Mouse (Mus musculus) spleen, adult 18-20 months (tissue): ENCODE measurements around the gene Myo1d.
"Not testable (repeated sequence)": the region's sequence is repeated elsewhere in the genome, so short reads cannot be mapped to it uniquely, and the experiment has no call there.

Source experiments
- DNase-seq, 2 experiments: peaks; one replicate each; pipeline ENCODE4 v3.0.0; 2022; ENCODE audit warnings: mixed read lengths in 2 of 2

The Myo1d gene

GRCm38 (mm10) chr11:80477341-80478199, 302.3 kb downstream of the Myo1d start:
- DNase-seq, result peak in 1 of 2 experiments; percentile 19

DNA sequence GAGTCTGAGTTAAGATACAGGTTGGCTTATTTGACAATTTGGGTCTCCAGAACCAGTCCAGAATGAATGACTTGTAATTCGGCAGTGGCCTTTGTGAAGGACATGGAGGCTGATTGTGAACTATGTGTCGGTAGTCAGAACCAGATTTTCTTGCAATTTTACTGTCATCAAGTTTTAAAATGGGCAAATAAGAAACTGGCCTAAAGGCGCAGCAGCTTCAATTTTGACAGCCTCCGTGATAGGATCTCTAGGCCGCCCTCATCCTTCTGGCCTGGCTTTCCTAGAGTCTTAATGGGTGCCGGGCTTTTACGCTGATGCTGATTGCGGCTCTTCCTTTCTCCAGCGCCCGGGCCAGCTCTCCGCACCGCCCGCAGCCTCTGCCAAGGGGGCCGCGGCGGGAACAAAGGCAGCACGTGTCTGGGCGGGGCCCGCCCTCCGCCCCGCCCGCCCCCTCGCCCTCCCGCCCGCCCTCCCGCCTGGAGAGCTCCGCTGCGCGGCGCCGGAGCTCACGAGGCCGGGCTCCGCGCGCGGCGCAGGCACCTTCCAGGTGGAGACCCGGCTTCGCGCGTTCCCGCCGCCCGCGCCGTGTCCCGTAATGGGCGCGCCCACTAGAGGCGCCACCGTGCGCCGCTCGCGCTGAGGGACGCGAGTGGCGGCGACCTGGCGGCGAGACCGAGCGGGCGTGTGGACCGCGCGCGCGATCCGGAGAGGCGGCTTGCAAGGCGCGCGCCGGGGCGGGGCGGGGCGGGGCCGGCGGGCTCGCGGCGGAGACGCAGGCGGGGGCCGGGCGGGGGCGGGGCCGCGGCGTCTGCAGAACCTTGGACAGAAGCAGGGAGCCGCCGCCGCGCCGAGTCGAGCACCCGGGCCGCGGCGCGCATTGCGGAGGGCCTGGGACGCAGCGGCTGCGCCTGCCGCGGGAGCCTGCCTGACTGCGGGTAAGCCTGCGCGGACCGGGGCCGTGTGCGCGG, 303.3 kb downstream of the Myo1d start, which contains the start of gene Cdk5r1:
Gene Cdk5r1 (plus strand): TSS at position 802 of the 968 bp plus-strand sequence.
- DNase-seq, result peak; percentile 83 to 88

- peak in 1 of 2 experiments; percentile 5 for DNase-seq
These were observed 304.3 kb downstream of the Myo1d start for GRCm38 (mm10) chr11:80475544-80475943.

DNA sequence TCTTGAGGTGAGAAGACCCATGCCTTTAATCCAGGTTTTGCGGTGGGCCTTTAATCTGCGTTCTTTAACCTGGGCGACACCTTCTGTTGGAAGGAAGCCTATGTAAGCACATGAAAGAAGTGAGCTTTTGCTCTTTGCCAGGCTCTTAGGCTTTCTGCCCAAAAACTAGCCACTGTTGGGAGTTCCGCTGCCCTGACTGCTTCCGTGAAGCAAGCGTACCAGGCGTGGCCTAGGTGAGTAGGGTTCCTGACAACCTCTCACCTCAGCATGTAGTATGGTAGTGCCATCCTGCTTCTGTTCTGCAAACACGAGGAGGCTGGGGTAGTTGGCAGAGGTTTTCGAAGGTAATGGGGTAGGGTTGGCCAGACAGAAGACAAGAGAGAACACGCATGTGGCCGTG, 305.0 kb downstream of the Myo1d start:
- DNase-seq, result no peak

- peak in 1 of 2 experiments; percentile 10 for DNase-seq
These were observed 305.6 kb downstream of the Myo1d start for GRCm38 (mm10) chr11:80474175-80474691.

GRCm38 (mm10) chr11:80471836-80472605, 307.8 kb downstream of the Myo1d start:
- DNase-seq, result no peak

DNA sequence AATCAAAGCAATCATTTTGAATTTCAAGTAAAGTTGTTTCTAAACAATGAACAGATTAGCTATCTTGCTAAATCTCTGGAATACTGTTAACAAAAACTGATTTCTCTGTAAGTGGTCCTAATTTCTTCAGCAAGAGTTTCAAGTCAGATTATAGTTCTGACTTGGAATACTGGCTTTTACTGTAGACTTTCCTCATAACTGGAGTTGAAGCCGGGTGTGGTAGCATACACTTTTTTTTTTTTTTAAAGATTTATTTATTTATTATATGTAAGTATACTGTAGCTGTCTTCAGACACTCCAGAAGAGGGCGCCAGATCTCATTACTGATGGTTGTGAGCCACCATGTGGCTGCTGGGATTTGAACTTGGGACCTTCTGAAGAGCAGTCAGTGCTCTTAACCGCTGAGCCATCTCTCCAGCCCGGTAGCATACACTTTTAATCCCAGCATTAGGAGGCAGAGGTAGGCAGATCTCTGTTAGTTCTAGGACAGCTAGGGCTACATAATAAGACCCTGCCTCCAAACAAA, 316.2 kb downstream of the Myo1d start:
- not testable (repeated sequence) for DNase-seq

- no peak for DNase-seq
These were observed 326.6 kb downstream of the Myo1d start for GRCm38 (mm10) chr11:80453198-80453597.

DNA sequence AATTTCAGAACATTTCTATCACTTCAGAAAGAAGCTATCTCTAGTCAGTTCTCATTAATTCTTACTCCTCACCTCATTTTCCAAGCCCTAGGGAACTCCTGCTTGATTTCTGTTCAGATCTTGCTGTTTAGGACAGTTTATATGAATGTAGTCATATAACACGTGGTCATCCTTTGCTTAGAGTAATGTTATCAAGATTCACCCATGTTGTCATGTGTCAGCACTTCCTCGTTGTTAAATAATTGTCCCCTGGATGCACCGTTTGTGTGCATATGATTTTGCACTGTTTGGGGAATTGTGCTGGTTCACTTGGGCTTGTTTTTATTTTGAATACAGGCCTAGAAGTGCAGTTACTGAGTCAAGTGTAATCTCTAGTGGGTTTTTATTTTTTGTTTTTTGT, 327.6 kb downstream of the Myo1d start:
- no peak for DNase-seq

- DNase-seq, result no peak
These were observed 330.0 kb downstream of the Myo1d start for GRCm38 (mm10) chr11:80449859-80450258.

DNA sequence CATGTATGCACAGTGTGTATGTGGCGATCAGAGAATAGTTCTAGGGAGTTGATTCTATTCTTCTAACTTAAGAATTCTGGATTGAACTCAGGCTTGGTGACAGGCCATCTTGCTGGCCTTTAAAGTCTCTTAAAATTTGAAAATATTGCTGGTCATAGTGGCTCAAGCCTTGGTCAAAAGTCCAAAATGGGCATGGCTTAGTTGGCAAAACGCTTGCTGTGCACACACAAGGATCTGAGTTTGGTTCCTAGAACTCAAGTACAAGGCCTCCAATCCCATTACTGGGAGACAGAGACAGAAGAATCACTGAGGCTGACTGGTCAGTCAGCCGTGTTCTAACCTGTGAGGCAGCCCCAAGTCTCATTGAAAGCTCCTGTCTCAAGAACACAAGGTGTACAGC, 332.9 kb downstream of the Myo1d start:
- no peak for DNase-seq
